Mouse (Mus musculus) kidney, adult 8-10 months (tissue): ENCODE data around the gene Ccdc51.

Experiments
- DNase-seq, 2 experiments: peaks; one replicate each; pipeline ENCODE4 v3.0.0; 2022

The Ccdc51 gene

DNA sequence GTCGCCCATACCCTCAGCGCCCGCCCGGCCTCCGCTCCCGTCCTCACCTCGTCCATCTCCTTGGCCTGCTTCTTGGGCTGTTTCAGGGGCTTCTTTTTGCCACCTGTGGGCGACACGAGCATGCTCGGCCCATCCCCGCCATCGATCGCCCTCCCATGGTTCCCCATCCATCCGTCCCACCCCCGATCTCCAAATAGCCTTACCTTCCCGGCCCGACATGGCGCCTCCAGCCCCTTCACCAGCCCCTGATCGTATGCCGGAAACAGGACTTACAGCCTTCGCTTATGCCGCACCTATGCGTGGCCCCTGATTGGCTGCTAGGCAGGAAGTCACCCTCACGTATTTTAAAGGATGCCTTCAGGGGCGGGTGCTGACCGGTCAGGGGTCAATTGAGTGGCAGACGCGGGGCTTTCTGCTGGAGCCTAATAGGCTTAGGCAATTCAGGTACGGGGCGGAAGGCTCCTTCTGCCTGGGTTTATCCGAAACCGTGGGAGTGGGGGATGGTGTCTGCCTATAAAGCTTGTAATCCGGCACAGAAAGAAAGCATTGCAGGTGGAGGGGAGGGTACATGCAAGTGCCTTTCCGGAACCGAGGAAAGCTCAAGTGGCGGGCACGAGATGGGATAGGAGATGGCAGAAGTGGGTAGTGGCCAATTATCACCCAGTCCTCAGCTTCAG is at the start of gene Ccdc51, which contains the start of gene Tma7:
Gene Ccdc51, plus strand, starts transcription at position 370 of the 677 bp plus-strand sequence.
Gene Tma7, minus strand, starts transcription at position 464 of the 677 bp plus-strand sequence.
- peak; percentile 86 to 89 for DNase-seq

DNA sequence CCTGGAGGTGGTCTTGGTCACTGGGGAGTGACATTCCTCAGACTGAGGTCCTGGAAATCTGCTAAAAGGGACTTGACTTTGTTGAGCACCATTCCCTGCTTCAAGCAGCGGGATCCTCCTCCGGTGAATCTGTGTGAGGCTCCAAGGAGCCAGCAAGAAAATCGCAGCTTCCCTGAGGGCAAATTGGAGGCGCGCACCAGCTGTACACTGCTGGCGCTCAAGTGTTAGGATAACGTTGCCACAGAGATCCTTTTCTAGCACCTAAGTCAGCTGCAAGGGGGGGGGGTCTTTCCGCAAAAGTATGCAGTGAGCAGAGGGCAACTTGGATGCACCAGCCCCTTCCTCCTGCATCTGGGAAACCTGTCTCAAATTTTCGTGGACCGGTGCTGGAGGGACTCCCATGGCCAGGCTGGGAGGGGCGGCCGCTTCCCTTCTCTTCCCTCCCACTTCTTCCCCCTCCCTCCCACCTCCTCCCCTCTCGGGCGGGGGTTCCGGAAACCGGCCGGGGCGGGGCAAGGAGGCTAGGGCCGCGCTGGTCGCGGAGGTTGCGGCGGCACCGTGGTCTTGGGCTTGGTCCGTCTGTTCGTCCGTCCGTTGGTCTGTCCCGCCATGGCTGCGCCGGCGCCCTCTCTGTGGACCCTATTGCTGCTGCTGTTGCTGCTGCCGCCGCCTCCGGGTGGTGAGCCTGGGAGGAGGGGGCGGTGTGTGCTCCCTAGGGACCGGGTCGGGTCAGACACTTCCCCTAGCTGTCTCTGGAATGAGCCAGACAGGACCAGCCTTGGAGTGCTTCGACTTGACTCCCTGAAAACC is 44.0 kb upstream of the Ccdc51 start, which contains the start of gene Shisa5:
Gene Shisa5, plus strand, starts transcription at position 480 of the 810 bp plus-strand sequence.
- DNase-seq = peak; percentile 62 to 78

DNA sequence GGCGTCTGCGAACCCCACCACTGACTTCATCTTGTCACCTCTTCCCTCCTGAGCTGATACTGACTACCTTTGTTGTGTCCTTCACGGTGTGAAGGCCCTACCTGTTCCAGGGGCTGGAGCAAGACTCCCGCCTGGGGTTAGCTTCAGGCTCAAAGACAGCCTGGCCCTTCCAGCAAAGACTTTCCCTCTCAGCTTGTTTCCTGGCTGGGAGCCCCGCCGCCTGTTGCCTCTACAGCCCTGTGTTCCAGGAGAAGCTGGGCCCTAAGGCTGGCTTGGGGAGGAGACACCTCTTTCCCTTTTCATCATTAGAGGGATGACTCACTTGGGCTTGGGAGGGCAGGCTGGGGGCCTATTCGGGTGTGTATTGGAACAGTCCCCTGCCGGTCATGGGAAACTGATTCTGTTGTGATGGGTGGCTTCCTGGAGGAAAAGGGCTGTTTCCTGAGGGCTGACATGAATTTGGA is 43.4 kb upstream of the Ccdc51 start:
- peak; percentile 66 to 68 for DNase-seq

DNA sequence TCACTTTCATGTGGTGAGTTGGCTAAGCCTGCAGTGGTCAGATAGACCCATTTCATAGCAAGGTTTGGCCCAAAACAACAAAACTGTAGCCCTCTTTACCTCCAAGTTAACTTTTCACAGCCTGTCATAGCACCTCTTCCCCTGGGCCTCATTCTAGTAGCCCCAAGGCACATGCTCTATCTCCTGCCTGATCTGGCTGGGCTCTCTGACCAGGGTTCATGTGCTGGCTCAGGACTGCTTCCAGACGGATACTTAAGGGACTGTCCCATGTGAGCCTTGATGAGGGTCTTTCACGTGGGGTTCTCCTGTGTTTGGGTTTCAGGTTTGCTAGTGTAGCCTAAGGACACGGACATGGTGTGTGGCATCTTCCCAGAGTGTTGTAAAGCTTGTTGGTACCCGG is 42.6 kb upstream of the Ccdc51 start:
- no peak for DNase-seq

DNA sequence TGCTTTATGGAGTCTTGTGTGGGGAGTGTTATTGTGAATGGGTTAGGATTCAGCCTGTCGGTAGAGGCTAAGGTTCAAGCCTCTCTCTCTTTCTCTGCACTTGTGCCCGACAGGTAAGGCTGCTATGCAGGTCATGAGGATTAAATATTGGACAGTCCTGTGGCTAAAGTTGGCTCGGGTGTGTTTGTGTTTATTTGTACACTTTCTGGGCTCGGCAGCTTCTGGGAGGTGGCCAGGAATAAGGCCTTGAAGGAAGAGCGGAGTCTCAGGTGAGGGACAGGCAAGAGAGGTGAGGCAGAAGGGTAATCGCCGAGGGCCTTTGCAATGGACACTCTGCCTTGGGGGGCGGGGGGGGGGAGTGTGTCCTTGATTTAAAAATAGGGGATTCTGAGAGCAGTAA is 42.1 kb upstream of the Ccdc51 start:
- peak; percentile 61 to 65 for DNase-seq

DNA sequence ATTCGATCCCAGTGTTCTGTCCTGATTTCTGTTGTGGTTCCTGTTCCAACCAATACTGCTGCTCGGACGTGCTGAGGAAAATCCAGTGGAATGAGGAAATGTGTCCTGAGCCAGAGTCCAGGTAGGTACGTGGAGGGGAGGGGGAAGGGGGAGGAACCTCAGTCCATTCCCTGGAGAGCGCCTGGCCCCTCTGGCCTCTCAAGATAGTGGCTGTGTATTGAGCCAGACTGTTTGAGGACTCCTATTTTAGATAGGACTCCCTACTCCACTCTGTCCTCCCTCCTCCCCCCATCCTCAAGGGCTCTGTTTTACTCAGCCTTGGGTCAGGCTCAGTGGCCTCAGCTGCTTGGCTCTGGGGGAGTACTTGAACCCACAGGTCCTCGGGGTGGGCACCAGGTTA is 41.4 kb upstream of the Ccdc51 start:
- peak; percentile 25 to 55 for DNase-seq

DNA sequence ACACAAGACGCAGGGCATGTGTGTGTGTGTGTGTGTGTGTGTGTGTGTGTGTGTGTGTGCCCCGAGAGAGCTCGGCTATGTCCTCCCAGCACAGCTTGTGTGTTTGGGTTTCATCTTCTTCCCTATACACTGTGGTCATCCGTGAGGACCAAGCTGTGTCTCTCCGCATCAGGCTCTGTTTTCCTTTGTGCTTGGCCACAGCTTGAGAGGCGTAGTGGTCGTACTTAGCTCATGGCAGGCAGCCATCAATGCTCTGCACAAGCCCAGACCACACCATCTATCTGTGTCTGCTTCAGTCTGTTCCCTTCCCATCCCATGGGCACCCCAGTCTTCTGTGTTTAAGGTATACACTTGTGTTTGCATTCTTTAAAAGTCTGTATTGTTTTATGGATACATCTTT is 40.9 kb upstream of the Ccdc51 start:
- no peak for DNase-seq

DNA sequence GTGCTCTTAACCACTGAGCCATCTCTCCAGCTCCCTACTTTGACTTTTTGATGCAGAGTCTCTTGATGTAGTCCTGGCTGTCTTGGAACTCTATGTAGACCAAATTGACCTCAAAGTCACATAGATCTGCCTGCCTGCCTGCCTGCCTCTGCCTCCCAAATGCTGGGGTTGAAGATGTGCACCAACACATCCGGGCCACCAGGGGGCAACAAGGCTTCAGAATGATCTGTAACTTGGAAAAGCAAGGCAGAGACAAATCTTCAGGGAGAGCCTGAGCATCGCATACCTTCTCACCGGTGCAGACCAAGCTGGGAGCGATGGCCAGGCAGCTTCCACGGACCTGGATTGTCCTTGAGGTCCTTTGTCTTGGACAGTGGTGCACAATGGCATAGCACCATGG is 36.0 kb upstream of the Ccdc51 start:
- DNase-seq = peak; percentile 54 to 71

DNA sequence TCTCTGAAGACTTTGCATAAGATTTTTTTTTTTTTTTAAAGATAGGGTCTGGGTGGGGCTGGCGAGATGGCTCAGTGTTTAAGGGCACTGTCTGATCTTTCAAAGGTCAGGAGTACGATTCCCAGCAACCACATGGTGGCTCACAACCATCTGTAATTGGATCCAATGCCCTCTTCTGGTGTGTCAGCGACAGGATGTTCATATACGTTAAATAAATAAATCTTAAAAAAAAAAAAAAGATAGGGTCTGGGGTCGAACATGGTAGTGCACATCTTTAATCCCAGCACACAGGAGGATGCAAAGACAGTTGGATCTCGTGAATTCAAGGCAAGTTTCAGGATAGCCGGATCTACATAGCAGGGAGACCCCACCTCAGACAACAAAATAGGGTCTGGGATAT is 33.0 kb upstream of the Ccdc51 start:
- DNase-seq = no peak

DNA sequence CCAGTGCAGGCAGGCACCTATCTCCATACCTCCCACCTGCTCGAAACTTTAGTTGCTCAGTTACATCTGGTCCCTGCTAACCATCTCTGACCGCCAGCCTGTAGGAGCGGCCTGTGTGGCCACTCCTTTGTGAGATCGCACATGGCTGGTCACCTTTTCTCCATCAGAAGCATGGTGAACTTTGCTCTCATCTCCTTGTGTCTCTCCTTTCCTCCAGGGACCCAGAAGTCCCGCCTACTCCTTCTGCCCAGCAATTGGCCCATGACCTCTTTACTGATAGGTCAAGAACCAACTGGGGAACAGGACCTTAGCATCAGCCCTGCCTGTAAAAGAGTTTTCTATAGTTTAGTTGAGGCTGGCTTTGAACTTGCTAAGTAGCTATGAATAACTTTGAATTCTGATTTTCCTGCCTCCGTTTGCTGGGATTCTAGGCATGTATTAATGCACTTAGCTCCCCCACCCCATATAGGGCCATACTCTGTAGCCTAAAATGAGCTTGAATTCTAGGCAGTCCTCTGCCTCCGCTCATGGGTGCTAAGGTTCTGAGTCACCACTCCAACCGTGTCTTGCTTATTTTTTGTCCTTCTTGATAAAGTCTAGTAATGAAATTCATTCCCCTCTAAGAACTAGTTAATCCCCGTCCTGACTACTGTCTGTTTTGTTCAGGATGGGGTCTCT is 32.2 kb upstream of the Ccdc51 start:
- no peak for DNase-seq

DNA sequence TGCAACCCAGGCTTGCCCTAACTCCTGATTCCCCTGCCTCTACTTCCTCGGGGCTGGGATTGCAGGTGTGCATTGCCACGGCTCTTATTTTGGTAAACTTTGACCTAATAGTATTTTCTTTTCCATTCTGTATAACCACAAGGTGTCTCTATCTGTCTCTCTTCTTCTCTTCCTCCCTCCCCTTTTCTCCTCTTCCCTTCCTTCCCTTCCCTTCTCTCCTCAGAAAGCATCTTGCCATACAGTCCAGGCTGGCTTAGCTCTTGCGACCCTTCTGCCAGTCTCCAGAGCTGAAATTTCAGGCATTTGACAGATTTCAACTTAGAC is 31.7 kb upstream of the Ccdc51 start:
- DNase-seq = no peak

DNA sequence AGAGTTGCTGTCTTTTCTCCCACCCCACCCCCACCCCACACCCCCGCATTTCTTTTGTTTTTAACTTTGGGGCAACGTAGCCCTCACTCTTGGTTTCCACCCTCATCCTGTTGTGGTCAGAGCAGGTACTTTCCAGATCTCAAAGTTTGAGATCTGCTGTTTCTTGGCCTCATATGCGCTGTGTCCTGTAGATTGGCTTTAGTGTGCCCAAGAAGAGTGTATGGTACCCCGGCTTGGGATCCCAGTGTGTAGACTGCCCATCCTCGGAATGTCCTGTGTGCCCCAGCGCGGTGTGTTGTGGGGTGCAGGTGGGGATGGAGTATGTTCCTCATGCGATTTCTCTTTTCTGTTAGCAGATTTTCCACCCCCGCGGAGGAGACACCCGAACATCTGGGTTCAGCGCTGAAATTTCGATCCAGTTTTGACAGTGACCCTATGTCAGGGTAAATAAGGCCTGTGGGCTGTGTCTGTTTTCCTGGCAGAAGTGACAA is 31.2 kb upstream of the Ccdc51 start:
- no peak for DNase-seq

DNA sequence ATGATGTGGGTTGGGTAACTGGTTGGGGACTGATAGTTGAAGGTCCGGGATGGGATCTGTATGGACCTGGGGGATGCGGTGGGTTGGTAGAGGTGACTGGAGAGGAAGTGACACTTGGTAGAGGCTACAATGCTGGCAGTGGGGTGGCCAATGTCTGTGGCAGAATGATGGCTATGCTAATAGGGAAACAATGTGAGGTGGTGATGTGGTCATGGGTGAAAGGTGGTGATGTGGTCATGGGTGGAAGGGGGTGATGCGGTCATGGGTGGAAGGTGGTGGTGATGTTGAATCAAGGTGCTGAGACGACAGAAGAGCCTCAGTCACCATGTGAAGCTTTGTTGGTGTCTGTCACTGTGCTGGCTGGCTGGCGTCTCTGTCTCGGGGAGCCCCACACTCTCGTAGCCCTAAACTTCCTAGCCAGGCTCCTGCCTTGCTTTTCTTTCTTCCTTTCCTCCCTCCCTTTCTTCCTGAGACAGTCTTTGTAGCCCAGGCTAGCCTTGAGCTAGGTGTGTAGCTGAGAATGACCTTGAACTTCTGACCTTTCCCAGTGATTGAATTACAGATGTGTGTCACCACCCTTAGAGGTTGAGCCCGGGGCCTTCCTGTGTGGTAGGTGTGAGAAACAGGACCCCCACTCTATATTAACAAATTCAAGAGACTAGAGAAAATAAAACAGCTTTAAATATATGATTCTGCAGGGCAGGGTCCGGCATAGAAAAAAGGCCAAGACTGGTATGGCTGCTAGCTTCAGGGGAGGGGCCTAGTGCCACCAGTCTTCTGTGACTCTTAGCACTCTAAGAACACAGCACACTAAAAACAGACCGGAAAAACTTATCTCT is 30.4 kb upstream of the Ccdc51 start:
- DNase-seq = no peak

DNA sequence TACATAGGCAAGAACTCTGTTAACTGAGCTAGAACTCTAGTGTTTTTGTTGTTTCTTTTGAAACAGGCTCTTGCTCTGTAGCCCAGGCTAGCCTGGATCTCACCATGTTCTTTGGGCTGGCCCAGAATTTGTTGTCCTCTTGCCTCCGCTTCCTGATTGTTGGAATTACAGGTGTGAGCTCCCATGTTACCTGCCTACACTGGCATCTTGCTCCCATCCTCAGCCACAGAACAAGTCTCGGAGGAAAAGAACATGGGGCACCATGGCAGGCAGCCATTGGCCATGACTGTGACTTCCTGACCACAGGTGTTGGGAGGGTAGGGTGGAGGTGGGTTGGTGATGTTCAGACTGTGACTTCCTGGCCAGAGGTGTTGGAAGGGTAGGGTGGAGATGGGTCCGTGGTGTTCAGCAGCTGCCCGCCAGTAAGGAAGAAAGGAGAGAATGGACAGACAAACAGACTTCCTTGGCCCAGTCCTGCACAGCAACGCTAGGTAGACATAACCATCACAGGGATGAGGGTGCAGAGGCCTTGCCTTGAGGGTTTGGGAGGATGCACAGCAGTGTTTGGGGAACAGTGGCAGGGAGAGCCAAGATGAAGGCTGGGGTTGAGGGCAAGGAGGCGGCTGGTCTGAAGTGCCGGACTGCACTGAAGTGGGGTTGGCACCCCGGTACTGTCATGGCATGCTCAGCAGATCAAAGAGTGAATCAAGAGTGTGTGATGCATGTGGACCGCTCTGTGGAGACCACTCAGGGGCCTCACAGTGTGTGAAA is 29.6 kb upstream of the Ccdc51 start:
- no peak for DNase-seq

DNA sequence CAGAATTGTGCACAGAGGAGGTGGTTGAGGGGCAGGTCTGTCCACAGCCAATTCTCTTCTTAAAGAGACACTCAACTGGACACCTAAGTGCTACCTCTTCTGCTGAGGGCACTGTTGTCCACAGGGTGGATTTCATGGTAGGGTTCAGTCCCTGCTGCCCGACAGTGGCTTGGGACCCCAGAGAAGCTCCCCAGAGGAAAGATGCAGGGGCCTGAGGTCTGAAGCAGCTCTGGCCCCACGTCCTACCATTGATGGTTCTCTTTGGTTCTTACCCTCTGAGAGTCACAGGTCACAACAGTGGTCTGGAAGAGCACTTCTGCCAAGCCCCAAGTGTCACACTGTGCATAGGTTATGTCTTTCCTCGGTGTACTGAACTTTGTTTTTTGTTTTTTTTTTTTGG is 28.9 kb upstream of the Ccdc51 start:
- no peak for DNase-seq

DNA sequence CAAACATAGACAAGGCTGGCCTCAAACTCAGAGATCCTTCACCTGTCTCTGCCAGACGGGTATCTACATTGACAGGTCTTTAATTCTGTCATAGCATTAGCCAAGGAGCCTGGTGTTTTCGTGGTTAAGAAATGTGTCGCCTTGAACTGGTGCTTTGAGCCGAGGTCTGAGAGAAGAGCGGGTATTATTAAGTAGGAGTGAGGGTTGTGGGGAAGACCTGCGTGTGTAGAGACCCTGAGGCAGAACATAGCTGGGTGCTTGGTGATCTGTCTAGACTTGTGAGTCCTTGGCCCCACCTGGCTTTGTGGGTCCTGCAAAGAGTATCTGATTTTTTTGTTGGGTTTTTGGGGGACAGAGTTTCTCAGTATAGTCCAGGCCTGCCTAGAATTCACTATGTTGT is 28.4 kb upstream of the Ccdc51 start:
- no peak for DNase-seq

DNA sequence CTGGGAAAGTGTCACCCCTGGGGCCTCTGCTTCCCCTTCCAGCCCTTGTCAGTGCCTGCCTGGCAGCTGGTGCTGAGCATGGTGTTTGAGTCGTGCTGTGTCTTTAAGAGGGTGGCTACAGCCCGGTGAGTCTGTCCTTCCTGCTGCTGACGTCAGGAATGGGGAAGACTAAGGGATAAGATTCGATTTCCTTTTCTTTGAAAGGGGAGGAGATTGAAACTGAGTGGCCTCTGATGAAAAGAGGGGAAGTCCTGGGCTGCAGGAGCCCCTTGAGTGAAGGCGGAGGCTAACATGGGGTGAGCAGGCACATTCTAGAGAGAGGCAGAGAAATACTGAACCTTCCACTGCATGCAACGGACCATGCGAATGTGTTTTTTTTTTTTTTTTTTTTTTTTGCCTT is 27.6 kb upstream of the Ccdc51 start:
- DNase-seq = peak; percentile 67 to 76

DNA sequence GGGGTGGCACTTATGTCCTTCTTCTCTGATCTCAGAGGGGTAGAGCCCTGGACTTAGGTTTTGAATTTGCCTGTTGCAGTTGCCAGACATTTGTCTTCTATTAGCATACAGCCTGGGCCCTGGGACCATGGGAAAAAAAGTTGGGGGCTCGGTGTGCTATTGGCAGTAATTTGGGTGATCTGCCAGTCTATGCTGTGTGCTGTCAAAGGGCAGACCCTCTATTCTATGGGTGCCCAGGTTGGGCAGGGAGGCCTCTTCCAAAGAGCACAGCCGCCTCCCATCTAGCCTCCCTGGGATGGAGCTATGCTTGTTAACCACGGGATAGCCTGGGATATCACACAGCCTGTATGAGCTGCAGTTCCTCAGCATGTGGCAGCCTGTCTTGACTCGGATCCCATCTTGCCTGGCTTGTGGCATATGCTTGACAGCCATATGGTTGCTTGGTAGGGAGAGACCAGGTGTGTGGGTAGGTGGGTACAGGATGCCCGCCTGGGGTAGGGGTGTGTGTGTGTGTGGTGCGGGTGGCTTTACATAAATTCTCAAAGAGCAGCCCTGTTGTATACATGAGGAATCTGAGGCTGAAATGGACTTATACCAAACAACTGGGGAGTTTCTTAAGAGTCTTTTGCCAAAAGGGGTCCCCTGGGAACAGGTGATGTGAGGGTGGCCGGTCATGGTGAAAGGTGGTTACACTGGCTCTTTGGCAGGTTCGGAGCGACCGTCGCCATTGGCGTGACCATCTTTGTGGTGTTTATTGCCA is 26.8 kb upstream of the Ccdc51 start:
- no peak for DNase-seq

DNA sequence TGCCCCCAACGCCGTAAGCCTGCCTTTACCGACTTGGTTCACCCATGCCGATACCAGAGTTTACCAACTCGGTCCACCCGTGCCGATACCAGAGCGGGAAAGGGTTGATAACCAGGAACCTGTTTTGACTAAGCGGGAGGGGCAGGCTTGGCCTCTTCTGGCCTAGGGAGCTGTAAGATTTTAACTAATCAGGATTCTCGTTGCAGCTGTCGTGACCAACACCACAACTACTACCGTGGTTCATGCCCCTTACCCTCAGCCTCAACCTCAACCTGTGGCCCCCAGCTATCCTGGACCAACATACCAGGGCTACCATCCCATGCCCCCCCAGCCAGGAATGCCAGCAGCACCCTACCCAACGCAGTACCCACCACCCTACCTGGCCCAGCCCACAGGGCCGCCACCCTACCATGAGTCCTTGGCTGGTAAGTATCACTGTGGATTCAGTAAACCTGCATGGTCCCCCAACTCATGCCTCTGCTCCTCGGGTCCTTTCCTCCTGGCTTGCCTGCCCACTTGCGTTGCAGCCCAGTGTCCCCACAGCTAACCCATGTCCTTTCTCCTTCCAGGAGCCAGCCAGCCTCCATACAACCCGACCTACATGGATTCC is 26.1 kb upstream of the Ccdc51 start:
- no peak for DNase-seq

DNA sequence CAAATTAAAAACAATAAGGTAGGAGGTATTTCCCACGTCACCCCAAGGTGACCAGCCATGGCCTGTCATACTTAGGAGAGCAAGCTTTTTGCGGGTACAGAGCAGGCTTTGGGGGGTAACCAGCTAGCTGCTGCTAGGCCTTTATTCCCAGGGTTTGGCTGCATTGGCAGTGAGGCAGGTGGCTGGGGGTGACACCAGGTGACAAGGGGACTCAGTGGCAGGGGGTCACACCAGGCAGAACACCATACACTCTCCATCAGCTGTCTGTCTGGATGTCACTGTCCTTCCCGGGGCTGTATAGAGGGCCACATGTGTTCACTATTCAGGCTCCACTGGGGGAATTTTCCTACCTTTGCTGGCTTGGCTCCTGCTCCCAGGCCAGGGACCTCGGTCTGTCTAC is 25.4 kb upstream of the Ccdc51 start:
- DNase-seq = no peak

DNA sequence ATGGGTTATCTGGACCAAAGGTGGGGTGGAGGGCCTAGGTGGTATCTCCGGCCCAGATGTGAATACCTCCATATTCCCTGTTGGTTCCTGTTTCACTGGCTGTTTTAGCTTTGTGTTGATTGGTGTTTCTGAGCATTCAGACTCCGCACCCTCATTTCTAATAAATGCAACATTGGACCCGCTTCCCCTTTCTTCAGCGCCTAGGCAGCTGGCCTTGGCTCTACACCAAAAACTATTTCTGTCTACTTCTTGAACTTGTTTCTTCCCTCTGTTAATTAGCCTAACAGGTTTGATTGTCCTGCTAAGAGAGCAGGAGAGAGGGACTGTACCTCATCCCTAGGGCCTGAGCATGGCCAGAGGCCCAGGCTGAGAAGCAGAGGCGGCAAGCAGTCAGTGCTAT is 24.8 kb upstream of the Ccdc51 start:
- DNase-seq = no peak
